Mouse (Mus musculus): ENCODE results near the gene Abl2. TPM values are rescaled to one million over a fixed set of nuclear protein-coding genes. Genes with fewer than 3 reads are reported as not detected.

Gene Abl2
- total RNA-seq, 2 experiments from 2014 or later, result 21.2 to 26.1 TPM

DNA sequence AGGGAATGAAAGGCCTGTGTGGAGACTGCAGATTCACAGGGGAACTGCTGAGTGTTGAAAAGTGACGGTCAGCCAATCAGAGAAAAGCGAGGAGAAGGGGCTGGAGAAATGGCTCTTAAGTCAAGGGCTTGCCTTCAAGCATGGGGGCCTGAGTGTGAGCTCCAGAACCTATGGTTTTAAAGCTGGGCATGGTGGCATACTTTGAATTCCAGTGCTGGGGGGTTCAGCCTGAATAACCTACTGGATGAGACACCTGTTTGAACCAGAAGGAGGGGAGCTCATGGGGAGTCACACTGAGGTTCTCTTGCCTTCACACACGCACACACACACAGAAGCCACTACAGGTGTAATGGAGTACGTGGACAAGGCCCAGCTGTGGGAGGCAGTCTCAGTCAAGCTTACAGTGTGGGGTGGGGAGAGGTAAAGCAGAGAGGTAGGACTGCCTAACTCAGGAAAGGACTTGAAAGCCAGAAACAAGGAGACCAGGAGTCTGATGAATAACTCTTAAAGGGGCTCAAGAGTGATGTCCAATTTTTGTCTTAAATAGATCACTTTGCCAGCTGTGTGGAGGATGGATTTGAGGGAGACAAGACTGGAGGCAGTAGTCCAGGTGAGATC lies 61.8 kb downstream of the Abl2 start:
- Histone ChIP-seq H3K4me3 (no peak overlapping the region), H3K27ac (no peak overlapping the region)
- TF ChIP-seq CTCF (IDR thresholded peaks at IDR 0.05), result no peak
- intact Hi-C loops (cut with DNase I), result no loop called here
- no peak for DNase-seq

DNA sequence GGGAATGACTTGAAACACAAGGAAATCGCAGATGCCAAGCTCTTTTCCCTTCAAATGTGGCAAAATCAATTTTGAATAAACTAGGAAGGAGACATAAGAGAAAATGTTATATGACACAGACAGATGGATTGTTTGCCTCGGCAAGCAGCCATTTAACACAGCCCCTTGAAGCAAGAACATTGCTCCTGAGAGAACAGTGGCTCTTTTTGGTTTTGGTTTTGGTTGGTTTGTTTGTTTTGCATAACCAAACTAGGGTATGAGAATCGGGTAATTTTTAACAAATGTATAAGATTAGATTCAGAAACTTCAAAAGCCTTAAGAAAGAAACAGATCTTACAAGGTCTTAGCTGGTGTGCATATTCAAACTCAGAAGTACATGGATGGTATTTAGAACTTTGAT lies 62.4 kb downstream of the Abl2 start:
- no peak for DNase-seq
- Histone ChIP-seq H3K27ac (no peak overlapping the region), H3K4me3 (no peak overlapping the region)
- intact Hi-C loops (cut with DNase I), result no loop called here
- TF ChIP-seq CTCF (IDR thresholded peaks at IDR 0.05), result no peak

DNA sequence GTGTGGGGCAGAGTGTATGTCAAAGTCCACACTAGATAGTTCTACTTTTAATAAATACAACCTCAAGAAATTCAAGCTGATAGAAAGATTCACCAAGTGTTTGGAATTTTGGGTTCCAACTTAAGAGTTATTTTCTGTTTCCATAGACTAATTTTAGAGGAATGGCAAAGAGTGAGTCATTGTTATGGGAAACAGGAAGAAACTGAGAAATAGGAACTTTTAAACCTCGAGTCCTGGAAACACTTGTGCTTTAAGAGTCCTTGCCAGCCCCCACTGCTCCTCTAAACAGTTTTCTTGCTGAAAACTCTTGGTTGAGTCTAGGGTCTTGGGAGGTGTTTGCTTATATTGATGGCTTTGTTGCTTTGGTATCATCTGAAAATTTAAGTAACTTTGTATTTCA lies 65.6 kb downstream of the Abl2 start:
- DNase-seq, result no peak
- no peak for TF ChIP-seq CTCF (IDR thresholded peaks at IDR 0.05)
- Histone ChIP-seq H3K4me3 (no peak overlapping the region), H3K27ac (no peak overlapping the region)
- intact Hi-C loops (cut with DNase I), result no loop called here

GRCm38 (mm10) chr1:156626729-156627128 lies 68.1 kb downstream of the Abl2 start:
- no peak for DNase-seq
- peak; percentile 24; the same call in 1 of the 2 replicates for TF ChIP-seq CTCF (IDR thresholded peaks at IDR 0.05)
- intact Hi-C loops (cut with DNase I), result no loop called here
- Histone ChIP-seq H3K27ac (no peak overlapping the region), H3K4me3 (no peak overlapping the region)

DNA sequence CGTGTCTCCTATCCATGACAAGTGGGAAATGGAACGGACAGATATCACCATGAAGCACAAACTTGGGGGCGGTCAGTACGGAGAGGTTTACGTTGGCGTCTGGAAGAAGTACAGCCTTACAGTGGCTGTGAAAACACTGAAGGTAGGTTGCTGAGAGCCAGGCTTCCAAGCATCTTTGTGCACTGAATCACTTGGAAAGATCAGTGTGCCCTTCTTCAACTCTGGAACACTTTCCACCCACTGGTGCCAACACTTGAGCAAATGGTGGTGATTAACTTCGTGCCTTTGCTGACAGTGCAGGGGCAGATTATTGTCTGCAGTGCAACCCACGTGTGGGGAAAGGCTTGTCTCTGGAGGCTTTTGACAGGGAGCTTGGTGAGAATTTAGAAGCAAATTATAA lies 71.4 kb downstream of the Abl2 start:
- intact Hi-C loops (cut with DNase I), result loop anchor here (5.0 to 10.0 kb wide), 3 partner anchors 43 to 365 kb away; no protein-coding TSS in a partner anchor

DNA sequence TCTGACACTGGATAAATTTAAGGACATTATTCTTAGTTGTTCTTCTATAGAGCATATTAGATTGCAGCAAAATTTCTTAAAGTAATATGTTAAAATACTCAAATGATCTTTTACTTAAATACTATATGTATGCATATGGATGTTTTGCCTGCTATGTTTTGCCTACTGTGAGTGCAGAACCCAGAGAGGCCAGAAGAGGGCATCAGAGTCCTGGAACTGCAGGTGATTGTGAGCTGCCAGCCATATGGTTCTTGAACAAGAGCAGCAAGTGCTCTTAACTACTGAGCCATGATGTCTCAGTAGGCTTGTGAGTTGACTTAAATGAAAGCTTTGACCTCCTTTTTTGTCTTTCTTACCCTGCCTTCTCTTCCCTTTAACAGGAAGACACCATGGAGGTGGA lies 72.4 kb downstream of the Abl2 start:
- no peak overlapping the region for H3K4me3 ChIP-seq
- H3K27ac ChIP-seq, result no peak overlapping the region
- intact Hi-C loops (cut with DNase I), result loop anchor here (5.0 to 10.0 kb wide), 3 partner anchors 44 to 366 kb away; no protein-coding TSS in a partner anchor
- peak; percentile 47 for TF ChIP-seq CTCF (IDR thresholded peaks at IDR 0.05)
- DNase-seq, result no peak

More for the DNA sequence above, 71.4 kb downstream of the Abl2 start:
- Histone ChIP-seq H3K4me3 (no peak overlapping the region), H3K27ac (no peak overlapping the region)
- no peak for TF ChIP-seq CTCF (IDR thresholded peaks at IDR 0.05)
- no peak for DNase-seq

DNA sequence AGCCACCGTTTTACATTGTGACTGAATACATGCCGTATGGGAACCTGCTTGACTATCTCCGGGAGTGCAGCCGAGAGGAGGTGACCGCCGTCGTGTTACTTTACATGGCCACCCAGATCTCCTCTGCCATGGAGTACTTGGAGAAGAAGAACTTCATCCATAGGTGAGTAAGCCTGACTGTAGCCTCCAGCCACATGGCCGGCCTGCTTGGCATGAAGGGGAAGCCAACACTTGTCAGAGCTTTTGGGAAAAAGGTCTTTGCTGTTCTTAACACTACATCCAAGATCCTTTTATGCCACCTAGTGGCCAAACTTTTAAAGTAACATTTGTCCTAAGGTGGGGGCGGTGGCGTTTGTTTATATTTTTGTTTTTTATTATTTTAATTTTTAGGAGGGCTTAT lies 74.5 kb downstream of the Abl2 start:
- Histone ChIP-seq H3K27ac (no peak overlapping the region), H3K4me3 (no peak overlapping the region)
- DNase-seq, result peak; percentile 35
- intact Hi-C loops (cut with DNase I), result loop anchor here (1.0 to 10.0 kb wide), 4 partner anchors 46 to 368 kb away; no protein-coding TSS in a partner anchor
- peak; percentile 72 for TF ChIP-seq CTCF (IDR thresholded peaks at IDR 0.05)

GRCm38 (mm10) chr1:156635148-156635547 lies 76.6 kb downstream of the Abl2 start:
- no peak for DNase-seq
- intact Hi-C loops (cut with DNase I), result loop anchor here (10.0 kb wide), 1 partner anchor 370 kb away; no protein-coding TSS in a partner anchor
- H3K27ac ChIP-seq, result no peak overlapping the region
- H3K4me3 ChIP-seq, result no peak overlapping the region
- no peak for TF ChIP-seq CTCF (IDR thresholded peaks at IDR 0.05)

- intact Hi-C loops (cut with DNase I), result loop anchor here (10.0 kb wide), 1 partner anchor 375 kb away; no protein-coding TSS in a partner anchor
- Histone ChIP-seq H3K27ac (no peak overlapping the region), H3K4me3 (no peak overlapping the region)
- DNase-seq, result no peak
- TF ChIP-seq CTCF (IDR thresholded peaks at IDR 0.05), result no peak
Observed at GRCm38 (mm10) chr1:156639455-156639854, 80.9 kb downstream of the Abl2 start.

GRCm38 (mm10) chr1:156640577-156640976 lies 82.0 kb downstream of the Abl2 start:
- Histone ChIP-seq H3K4me3 (no peak overlapping the region), H3K27ac (no peak overlapping the region)
- intact Hi-C loops (cut with DNase I), result loop anchor here (2.0 kb wide), 1 partner anchor 36 kb away; no protein-coding TSS in a partner anchor
- peak; percentile 47 for TF ChIP-seq CTCF (IDR thresholded peaks at IDR 0.05)
- DNase-seq, result no peak

- H3K27ac ChIP-seq, result no peak overlapping the region
- DNase-seq, result no peak
- intact Hi-C loops (cut with DNase I), result loop anchor here (2.0 kb wide), 1 partner anchor 35 kb away; no protein-coding TSS in a partner anchor
Observed at GRCm38 (mm10) chr1:156641808-156642207, 83.2 kb downstream of the Abl2 start.

DNA sequence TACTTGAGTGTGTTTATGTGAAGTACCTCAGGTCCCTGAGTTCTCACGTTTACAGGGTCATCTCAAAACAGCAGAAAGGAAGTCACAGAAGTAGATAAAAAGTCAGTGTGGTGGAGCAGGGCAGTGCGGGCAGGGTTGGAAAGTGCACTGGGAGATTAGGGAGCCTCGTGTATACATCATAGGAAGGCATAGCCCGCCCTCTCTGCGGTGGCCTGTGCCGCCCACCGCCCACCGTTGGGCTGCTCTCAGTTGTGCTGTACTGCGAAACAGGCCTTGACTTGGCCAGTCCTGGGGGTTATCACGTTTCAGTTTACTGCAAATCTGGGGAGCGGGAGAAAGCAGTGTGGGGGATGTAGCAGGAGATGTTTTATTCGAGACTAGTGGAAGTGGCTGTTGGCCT lies 84.2 kb downstream of the Abl2 start:
- no peak overlapping the region for H3K4me3 ChIP-seq
- no peak for TF ChIP-seq CTCF (IDR thresholded peaks at IDR 0.05)
- no peak for DNase-seq
- intact Hi-C loops (cut with DNase I), result no loop called here
- H3K27ac ChIP-seq, result no peak overlapping the region

More at GRCm38 (mm10) chr1:156641808-156642207, 83.2 kb downstream of the Abl2 start:
- TF ChIP-seq CTCF (IDR thresholded peaks at IDR 0.05), result no peak
- H3K4me3 ChIP-seq, result no peak overlapping the region

GRCm38 (mm10) chr1:156644061-156644460 lies 85.5 kb downstream of the Abl2 start:
- no peak overlapping the region for H3K4me3 ChIP-seq
- TF ChIP-seq CTCF (IDR thresholded peaks at IDR 0.05), result no peak
- no peak for DNase-seq
- peak overlapping the region; percentile 61 for H3K27ac ChIP-seq
- intact Hi-C loops (cut with DNase I), result no loop called here
